Mouse (Mus musculus): ENCODE data around the gene Foxp4. TPM values are rescaled to one million over a fixed set of nuclear protein-coding genes. Genes with fewer than 3 reads are reported as not detected.

Gene Foxp4
- 194 and 212 TPM in 2 replicates for polyA plus RNA-seq (2012; rRNA removed)

- TF ChIP-seq POLR2A (IDR thresholded peaks at IDR 0.05; ENCODE audit: control insufficient read depth, extremely low read depth, insufficient read depth, low read length, poor library complexity) = peak; percentile 44; the same call in 1 of the 2 replicates
- no peak for TF ChIP-seq CTCF (IDR thresholded peaks at IDR 0.05; ENCODE audit: borderline replicate concordance, control insufficient read depth, extremely low read depth, insufficient read depth, low read length, poor library complexity)
- 1% methylated on average over 91 of the region's 91 CpGs for whole genome bisulfite sequencing
Measured at GRCm38 (mm10) chr17:47924383-47925339, at the start of gene Foxp4. TSS of gene Foxp4 (minus strand) at chr17:47924645.

GRCm38 (mm10) chr17:47973563-47974472 lies 49.4 kb upstream of the Foxp4 start:
- WGBS = 16% methylated on average over 61 of the region's 61 CpGs
- Histone ChIP-seq H3K27me3 (ENCODE audit: control insufficient read depth, insufficient read depth, low read length) (peaks cover 16% of the 10 kb centered on the region; the same call in 1 of the 2 replicates), H3K36me3 (ENCODE audit: control insufficient read depth, insufficient read depth, low read length) (no peaks in the 10 kb centered on the region), H3K4me1 (replicated peaks; ENCODE audit: control insufficient read depth, insufficient read depth, low read length) (peaks cover 3% of the 10 kb centered on the region; the same call in 1 of the 2 replicates), H3K4me3 (ENCODE audit: control insufficient read depth, insufficient read depth, low read length) (0 out of 2 replicates have a peak overlapping the region, but pooled peaks have one; percentile 3), H3K27ac (ENCODE audit: control insufficient read depth, insufficient read depth, low read length) (no peak overlapping the region)
- TF ChIP-seq CTCF (IDR thresholded peaks at IDR 0.05; ENCODE audit: borderline replicate concordance, control insufficient read depth, extremely low read depth, insufficient read depth, low read length, poor library complexity) (no peak), POLR2A (IDR thresholded peaks at IDR 0.05; ENCODE audit: control insufficient read depth, extremely low read depth, insufficient read depth, low read length, poor library complexity) (no peak)
- DNase-seq = no peak

More at GRCm38 (mm10) chr17:47924383-47925339, at the start of gene Foxp4:
- Histone ChIP-seq H3K27ac (ENCODE audit: control insufficient read depth, insufficient read depth, low read length) (0 out of 2 replicates have a peak within 1 kb of the TSS, but pooled peaks have one; percentile 17), H3K36me3 (ENCODE audit: control insufficient read depth, insufficient read depth, low read length) (no peaks in the 10 kb centered on the region), H3K4me1 (replicated peaks; ENCODE audit: control insufficient read depth, insufficient read depth, low read length) (peaks cover 36% of the 10 kb centered on the region), H3K4me3 (ENCODE audit: control insufficient read depth, insufficient read depth, low read length) (peak within 1 kb of the TSS; percentile 93), H3K27me3 (ENCODE audit: control insufficient read depth, insufficient read depth, low read length) (no peaks in the 10 kb centered on the region)
- DNase-seq = peak; percentile 88

GRCm38 (mm10) chr17:47965885-47966505 lies 41.5 kb upstream of the Foxp4 start:
- Histone ChIP-seq H3K4me1 (replicated peaks; ENCODE audit: control insufficient read depth, insufficient read depth, low read length) (no peaks in the 10 kb centered on the region), H3K27me3 (ENCODE audit: control insufficient read depth, insufficient read depth, low read length) (no peaks in the 10 kb centered on the region), H3K27ac (ENCODE audit: control insufficient read depth, insufficient read depth, low read length) (no peak overlapping the region), H3K36me3 (ENCODE audit: control insufficient read depth, insufficient read depth, low read length) (no peaks in the 10 kb centered on the region), H3K4me3 (ENCODE audit: control insufficient read depth, insufficient read depth, low read length) (no peak overlapping the region)
- DNase-seq = no peak
- TF ChIP-seq CTCF (IDR thresholded peaks at IDR 0.05; ENCODE audit: borderline replicate concordance, control insufficient read depth, extremely low read depth, insufficient read depth, low read length, poor library complexity) (no peak), POLR2A (IDR thresholded peaks at IDR 0.05; ENCODE audit: control insufficient read depth, extremely low read depth, insufficient read depth, low read length, poor library complexity) (no peak)
- 69% methylated on average over 6 of the region's 12 CpGs for WGBS

- H3K4me3 ChIP-seq (ENCODE audit: control insufficient read depth, insufficient read depth, low read length) = no peak overlapping the region
- 79% methylated on average over 10 of the region's 10 CpGs for WGBS
- H3K36me3 ChIP-seq (ENCODE audit: control insufficient read depth, insufficient read depth, low read length) = no peaks in the 10 kb centered on the region
- no peak overlapping the region for H3K27ac ChIP-seq (ENCODE audit: control insufficient read depth, insufficient read depth, low read length)
- H3K4me1 ChIP-seq (replicated peaks; ENCODE audit: control insufficient read depth, insufficient read depth, low read length) = no peaks in the 10 kb centered on the region; the same call in 1 of the 2 replicates
- H3K27me3 ChIP-seq (ENCODE audit: control insufficient read depth, insufficient read depth, low read length) = no peaks in the 10 kb centered on the region
- TF ChIP-seq CTCF (IDR thresholded peaks at IDR 0.05; ENCODE audit: borderline replicate concordance, control insufficient read depth, extremely low read depth, insufficient read depth, low read length, poor library complexity) (no peak), POLR2A (IDR thresholded peaks at IDR 0.05; ENCODE audit: control insufficient read depth, extremely low read depth, insufficient read depth, low read length, poor library complexity) (no peak)
- DNase-seq = no peak
Measured at GRCm38 (mm10) chr17:47958046-47958790, 33.8 kb upstream of the Foxp4 start.

GRCm38 (mm10) chr17:47956486-47956885 lies 32.0 kb upstream of the Foxp4 start:
- 94% methylated on average over 8 of the region's 8 CpGs for WGBS
- DNase-seq = no peak
- no peaks in the 10 kb centered on the region for H3K27me3 ChIP-seq (ENCODE audit: control insufficient read depth, insufficient read depth, low read length)
- no peaks in the 10 kb centered on the region; the same call in 1 of the 2 replicates for H3K4me1 ChIP-seq (replicated peaks; ENCODE audit: control insufficient read depth, insufficient read depth, low read length)
- no peaks in the 10 kb centered on the region for H3K36me3 ChIP-seq (ENCODE audit: control insufficient read depth, insufficient read depth, low read length)
- TF ChIP-seq CTCF (IDR thresholded peaks at IDR 0.05; ENCODE audit: borderline replicate concordance, control insufficient read depth, extremely low read depth, insufficient read depth, low read length, poor library complexity) (no peak), POLR2A (IDR thresholded peaks at IDR 0.05; ENCODE audit: control insufficient read depth, extremely low read depth, insufficient read depth, low read length, poor library complexity) (no peak)
- no peak overlapping the region for H3K27ac ChIP-seq (ENCODE audit: control insufficient read depth, insufficient read depth, low read length)
- no peak overlapping the region for H3K4me3 ChIP-seq (ENCODE audit: control insufficient read depth, insufficient read depth, low read length)
